ENCODE assay signal across 28 mouse cellular contexts in the genomic region with DNA sequence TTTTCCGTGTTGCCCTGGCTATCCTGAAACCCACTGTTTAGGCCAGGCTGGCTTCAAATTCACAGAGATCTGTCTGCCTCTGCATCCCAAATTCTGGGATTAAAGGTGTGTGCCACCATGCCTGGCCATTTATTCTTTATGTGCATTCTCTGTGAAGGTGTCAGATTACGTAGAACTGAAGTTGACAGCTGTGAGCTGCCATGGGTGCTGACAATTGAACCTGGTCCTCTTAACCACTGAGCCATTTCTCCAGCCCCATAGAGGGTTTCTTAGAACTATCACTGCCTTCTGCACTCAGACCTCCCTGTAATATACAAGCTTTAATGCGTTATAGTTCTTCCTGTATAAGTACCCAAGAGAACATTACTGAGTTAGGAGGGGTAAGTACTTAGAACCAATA. TPM values are rescaled to one million over a fixed set of nuclear protein-coding genes. Genes with fewer than 3 reads are reported as not detected.
"Had no signal": no experiment of that assay in that cellular context is flagged by ENCODE, and none has a peak within 500 bp of the region (broad histone marks: within the 10 kb centered on the region; RNA-seq: fewer than 3 reads in every experiment).

No protein-coding gene starts in this region.

- H3K9me3 ChIP-seq: heart, embryonic 10.5 days; heart, embryonic 13.5 days; heart, embryonic 15.5 days; hindbrain, embryonic 13.5 days; hindbrain, embryonic 15.5 days; kidney, embryonic 15.5 days; limb, embryonic 13.5 days; limb, embryonic 15.5 days had no signal

- H3K27ac ChIP-seq: heart, embryonic 10.5 days; heart, embryonic 15.5 days; hindbrain, embryonic 13.5 days; hindbrain, embryonic 15.5 days; hindbrain, postnatal 0 days; kidney, embryonic 15.5 days; kidney, postnatal 0 days; limb, embryonic 13.5 days; limb, embryonic 15.5 days had no signal

- ATAC-seq: forebrain, postnatal 0 days; hindbrain, postnatal 0 days; intestine, embryonic 16.5 days had no signal

- H3K9ac ChIP-seq: forebrain, postnatal 0 days; heart, embryonic 13.5 days; heart, embryonic 15.5 days; hindbrain, embryonic 13.5 days; hindbrain, embryonic 15.5 days; kidney, embryonic 15.5 days; limb, embryonic 13.5 days; limb, embryonic 15.5 days had no signal

- H3K4me3 ChIP-seq: heart, embryonic 10.5 days; heart, embryonic 13.5 days; heart, embryonic 15.5 days; hindbrain, embryonic 13.5 days; hindbrain, embryonic 15.5 days; kidney, embryonic 15.5 days; limb, embryonic 13.5 days; limb, embryonic 15.5 days had no signal

- H3K27me3 ChIP-seq: heart, embryonic 13.5 days; heart, embryonic 15.5 days; hindbrain, embryonic 13.5 days; hindbrain, embryonic 15.5 days; kidney, embryonic 15.5 days; limb, embryonic 13.5 days; limb, embryonic 15.5 days had no signal

- DNase-seq: forebrain, postnatal 0 days; gastrocnemius, postnatal 14 days; gastrocnemius, postnatal 36 days; heart, adult 18-20 months; heart, postnatal 14 days; heart, postnatal 36 days; kidney, adult 11 months; kidney, adult 2 months; kidney, adult 9 months; kidney, postnatal 14 days; kidney, postnatal 36 days; layer of hippocampus, adult 9-11 months; layer of hippocampus, postnatal 36 days; left cerebral cortex, postnatal 4 days had no signal

- H3K4me2 ChIP-seq: heart, embryonic 15.5 days; hindbrain, embryonic 13.5 days; hindbrain, embryonic 15.5 days; kidney, embryonic 15.5 days; limb, embryonic 13.5 days; limb, embryonic 15.5 days had no signal

- H3K36me3 ChIP-seq: heart, embryonic 15.5 days; hindbrain, embryonic 15.5 days had no signal

RNA-seq across cellular contexts. Expression of a gene that starts 49.4 kb away (rescaled TPM):
- polyA plus RNA-seq: forebrain, postnatal 0 days; gonadal fat pad, adult 2 months; hindbrain, embryonic 13.5 days; hindbrain, postnatal 0 days; intestine, embryonic 14.5 days; large intestine, adult 2 months had no signal
